Mouse (Mus musculus) hindbrain, embryonic 15.5 days (tissue): ENCODE data around the gene Rab6a. TPM values are rescaled to one million over a fixed set of nuclear protein-coding genes. Genes with fewer than 3 reads are reported as not detected.

Source experiments
- ATAC-seq: fragments of 200-750 bp; cut with Nextera tagmentation; 2 replicates; pipeline ENCODE4 v1.8.0; 2017; ENCODE audit warnings: low read depth, moderate number of reproducible peaks, moderate TSS enrichment; ENCODE audit not compliant: low FRiP score
- H3K27ac ChIP-seq: fragments of 300-500 bp; sonication (generic); replicated peaks from 2 replicates; pipeline ENCODE4 v1.5.1; 2015; ENCODE audit warnings: mild to moderate bottlenecking, inconsistent platforms
- H3K27me3 ChIP-seq: fragments of 300-500 bp; sonication (generic); 2 replicates; pipeline ENCODE4 v1.6.1; 2015; ENCODE audit warnings: control low read depth, inconsistent platforms
- H3K36me3 ChIP-seq: fragments of 300-500 bp; sonication (generic); 2 replicates; pipeline ENCODE4 v1.6.1; 2015; ENCODE audit warnings: control low read depth, inconsistent platforms
- H3K4me1 ChIP-seq: fragments of 300-500 bp; sonication (generic); replicated peaks from 2 replicates; pipeline ENCODE4 v1.6.1; 2015; ENCODE audit warnings: control low read depth, inconsistent platforms
- H3K4me2 ChIP-seq: fragments of 300-500 bp; sonication (generic); 2 replicates; pipeline ENCODE4 v1.6.1; 2015; ENCODE audit warnings: moderate library complexity, mild to moderate bottlenecking, inconsistent platforms
- H3K4me3 ChIP-seq: fragments of 300-500 bp; sonication (generic); 2 replicates; pipeline ENCODE4 v1.5.1; 2015; ENCODE audit warnings: mild to moderate bottlenecking, inconsistent platforms
- H3K9ac ChIP-seq: fragments of 300-500 bp; sonication (generic); 2 replicates; pipeline ENCODE4 v1.6.1; 2015; ENCODE audit warnings: inconsistent platforms
- H3K9me3 ChIP-seq: fragments of 300-500 bp; sonication (generic); 2 replicates; pipeline ENCODE4 v1.6.1; 2016; ENCODE audit warnings: control low read depth, inconsistent platforms
- WGBS: fragments of 180-500 bp; shearing (Covaris S2); methylation state at CpG from one replicate; pipeline ENCODE4 v1.1.7; 2015; 5-methylcytosine and 5-hydroxymethylcytosine counted together
- polyA plus RNA-seq: library from polyadenylated mRNA; unstranded; fragments of >200 nt; fragmentation: Nextera tagmentation; extraction: Ambion mirVana; gene quantifications from 2 replicates; pipeline ENCODE4 v1.2.1, GENCODE M21; 2015

Gene Rab6a
- polyA plus RNA-seq, 1 experiment from 2014 or later: 283 TPM

- Histone ChIP-seq H3K4me1 (0 out of 2 replicates have a peak, but pooled peaks cover 3% of the 10 kb centered on the region), H3K27me3 (0 out of 2 replicates have a peak, but pooled peaks cover 2% of the 10 kb centered on the region), H3K36me3 (no peaks in the 10 kb centered on the region), H3K9me3 (no peaks in the 10 kb centered on the region), H3K27ac (no peak overlapping the region), H3K4me2 (peak overlapping the region; percentile 19; the same call in 1 of the 2 replicates), H3K9ac (no peak overlapping the region), H3K4me3 (no peak overlapping the region)
- 73% methylated on average over 1 of the region's 1 CpGs for WGBS
- no peak for ATAC-seq
These were observed 17.4 kb upstream of the Rab6a start for GRCm38 (mm10) chr7:100589816-100590215.

GRCm38 (mm10) chr7:100590504-100590844 lies 16.7 kb upstream of the Rab6a start:
- Histone ChIP-seq H3K4me1 (0 out of 2 replicates have a peak, but pooled peaks cover 3% of the 10 kb centered on the region), H3K4me3 (peak overlapping the region; percentile 46), H3K9ac (peak overlapping the region; percentile 67), H3K4me2 (peak overlapping the region; percentile 64), H3K27me3 (0 out of 2 replicates have a peak, but pooled peaks cover 2% of the 10 kb centered on the region), H3K9me3 (no peaks in the 10 kb centered on the region), H3K36me3 (no peaks in the 10 kb centered on the region), H3K27ac (peak overlapping the region; percentile 88)
- ATAC-seq: no peak
- 44% methylated on average over 7 of the region's 7 CpGs for WGBS

GRCm38 (mm10) chr7:100590845-100591521 lies 16.2 kb upstream of the Rab6a start:
- Histone ChIP-seq H3K27ac (peak overlapping the region; percentile 88), H3K27me3 (0 out of 2 replicates have a peak, but pooled peaks cover under 1% of the 10 kb centered on the region), H3K9me3 (no peaks in the 10 kb centered on the region), H3K36me3 (no peaks in the 10 kb centered on the region), H3K4me1 (0 out of 2 replicates have a peak, but pooled peaks cover 3% of the 10 kb centered on the region), H3K4me3 (peak overlapping the region; percentile 46), H3K4me2 (peak overlapping the region; percentile 64), H3K9ac (peak overlapping the region; percentile 67)
- WGBS: under 1% methylated on average over 20 of the region's 20 CpGs
- ATAC-seq: peak; percentile 97

- Histone ChIP-seq H3K4me1 (0 out of 2 replicates have a peak, but pooled peaks cover 3% of the 10 kb centered on the region), H3K27ac (peak overlapping the region; percentile 88), H3K9ac (peak overlapping the region; percentile 67; the same call in 1 of the 2 replicates), H3K4me3 (peak overlapping the region; percentile 46), H3K27me3 (no peaks in the 10 kb centered on the region), H3K9me3 (no peaks in the 10 kb centered on the region), H3K36me3 (no peaks in the 10 kb centered on the region), H3K4me2 (peak overlapping the region; percentile 64)
- peak; percentile 28; the same call in 1 of the 2 replicates for ATAC-seq
- 5% methylated on average over 2 of the region's 2 CpGs for WGBS
These were observed 15.7 kb upstream of the Rab6a start for GRCm38 (mm10) chr7:100591522-100591852.

GRCm38 (mm10) chr7:100593349-100593748 lies 13.9 kb upstream of the Rab6a start:
- no peak overlapping the region for H3K9ac ChIP-seq
- H3K36me3 ChIP-seq: no peaks in the 10 kb centered on the region
- no peak overlapping the region for H3K27ac ChIP-seq
- H3K4me3 ChIP-seq: no peak overlapping the region
- ATAC-seq: no peak
- no peaks in the 10 kb centered on the region for H3K27me3 ChIP-seq
- 0 out of 2 replicates have a peak, but pooled peaks cover 3% of the 10 kb centered on the region for H3K4me1 ChIP-seq
- no peak overlapping the region for H3K4me2 ChIP-seq
- no peaks in the 10 kb centered on the region for H3K9me3 ChIP-seq

- no peaks in the 10 kb centered on the region for H3K4me1 ChIP-seq
- H3K36me3 ChIP-seq: no peaks in the 10 kb centered on the region
- H3K27me3 ChIP-seq: 0 out of 2 replicates have a peak, but pooled peaks cover 5% of the 10 kb centered on the region
- no peak overlapping the region for H3K9ac ChIP-seq
- H3K27ac ChIP-seq: no peak overlapping the region
- H3K9me3 ChIP-seq: no peaks in the 10 kb centered on the region
- WGBS: 88% methylated on average over 5 of the region's 5 CpGs
- H3K4me2 ChIP-seq: no peak overlapping the region
- ATAC-seq: no peak
- H3K4me3 ChIP-seq: no peak overlapping the region
These were observed 7.0 kb upstream of the Rab6a start for GRCm38 (mm10) chr7:100600211-100600610.

DNA sequence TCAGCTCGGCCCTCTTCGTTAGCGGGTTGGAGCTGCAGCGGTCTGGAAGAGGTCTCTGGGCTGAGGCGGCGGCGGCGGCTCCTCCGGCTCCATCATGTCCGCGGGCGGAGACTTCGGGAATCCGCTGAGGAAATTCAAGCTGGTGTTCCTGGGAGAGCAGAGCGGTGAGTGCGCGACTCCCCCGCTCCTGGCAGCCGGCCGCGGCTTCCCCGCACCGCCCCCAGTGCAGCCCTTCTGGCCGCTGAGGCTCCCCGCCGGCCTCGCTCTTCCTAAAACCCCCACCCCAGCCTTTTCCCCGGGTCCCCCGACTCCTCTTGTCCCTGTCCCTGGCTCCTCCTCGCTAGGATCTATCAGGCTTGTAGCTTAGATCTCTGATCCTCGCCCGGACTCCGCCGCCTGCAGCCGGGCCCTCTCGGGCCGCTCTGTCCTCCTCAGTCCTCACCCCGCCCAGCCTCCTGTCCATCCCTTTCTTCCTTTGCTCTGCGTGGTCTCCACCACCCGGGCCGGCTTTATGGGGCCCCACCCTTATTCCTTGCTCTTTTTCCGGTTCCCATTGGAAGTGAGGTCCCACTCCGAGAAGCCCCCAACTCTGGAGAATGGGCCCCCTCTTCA lies 1.0 kb downstream of the Rab6a start, which contains the start of gene Mrpl48:
TSS of gene Mrpl48 (minus strand) at position 172 of the 612 bp plus-strand sequence.
- H3K4me2 ChIP-seq: peak within 1 kb of the TSS; percentile 70
- H3K4me3 ChIP-seq: peak within 1 kb of the TSS; percentile 84
- 0 out of 2 replicates have a peak, but pooled peaks cover 5% of the 10 kb centered on the region for H3K27me3 ChIP-seq
- peak within 1 kb of the TSS; percentile 99 for H3K27ac ChIP-seq
- WGBS: 0% methylated on average over 42 of the region's 43 CpGs
- H3K36me3 ChIP-seq: no peaks in the 10 kb centered on the region
- H3K9me3 ChIP-seq: no peaks in the 10 kb centered on the region
- peak; percentile 8; the same call in 1 of the 2 replicates for ATAC-seq
- peaks cover 23% of the 10 kb centered on the region for H3K4me1 ChIP-seq
- peak within 1 kb of the TSS; percentile 99 for H3K9ac ChIP-seq

DNA sequence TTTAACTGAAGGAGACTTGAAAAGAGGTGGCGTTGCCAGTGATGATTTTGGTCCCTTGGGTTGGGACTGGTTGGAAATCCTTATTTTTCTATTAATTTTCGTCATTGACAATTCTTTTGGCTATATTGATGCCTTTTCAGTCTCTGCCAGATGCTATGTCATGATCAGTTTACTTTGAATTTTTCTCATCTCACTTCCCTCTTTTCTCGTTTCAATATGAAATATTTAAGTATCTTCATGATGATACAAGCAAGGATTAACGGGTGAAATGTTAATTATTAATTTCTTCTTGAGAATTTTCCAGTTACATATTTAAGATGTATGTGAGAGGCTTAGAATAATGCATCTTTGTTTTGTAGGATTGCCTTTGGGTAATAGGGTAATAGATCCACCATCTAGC lies 1.7 kb downstream of the Rab6a start:
- peak overlapping the region; percentile 65 for H3K4me2 ChIP-seq
- no peaks in the 10 kb centered on the region for H3K9me3 ChIP-seq
- H3K4me1 ChIP-seq: peaks cover 23% of the 10 kb centered on the region
- peak overlapping the region; percentile 84 for H3K4me3 ChIP-seq
- 14% methylated on average over 4 of the region's 4 CpGs for WGBS
- no peaks in the 10 kb centered on the region for H3K36me3 ChIP-seq
- no peak for ATAC-seq
- 0 out of 2 replicates have a peak, but pooled peaks cover 5% of the 10 kb centered on the region for H3K27me3 ChIP-seq
- H3K27ac ChIP-seq: peak overlapping the region; percentile 99
- H3K9ac ChIP-seq: peak overlapping the region; percentile 99

DNA sequence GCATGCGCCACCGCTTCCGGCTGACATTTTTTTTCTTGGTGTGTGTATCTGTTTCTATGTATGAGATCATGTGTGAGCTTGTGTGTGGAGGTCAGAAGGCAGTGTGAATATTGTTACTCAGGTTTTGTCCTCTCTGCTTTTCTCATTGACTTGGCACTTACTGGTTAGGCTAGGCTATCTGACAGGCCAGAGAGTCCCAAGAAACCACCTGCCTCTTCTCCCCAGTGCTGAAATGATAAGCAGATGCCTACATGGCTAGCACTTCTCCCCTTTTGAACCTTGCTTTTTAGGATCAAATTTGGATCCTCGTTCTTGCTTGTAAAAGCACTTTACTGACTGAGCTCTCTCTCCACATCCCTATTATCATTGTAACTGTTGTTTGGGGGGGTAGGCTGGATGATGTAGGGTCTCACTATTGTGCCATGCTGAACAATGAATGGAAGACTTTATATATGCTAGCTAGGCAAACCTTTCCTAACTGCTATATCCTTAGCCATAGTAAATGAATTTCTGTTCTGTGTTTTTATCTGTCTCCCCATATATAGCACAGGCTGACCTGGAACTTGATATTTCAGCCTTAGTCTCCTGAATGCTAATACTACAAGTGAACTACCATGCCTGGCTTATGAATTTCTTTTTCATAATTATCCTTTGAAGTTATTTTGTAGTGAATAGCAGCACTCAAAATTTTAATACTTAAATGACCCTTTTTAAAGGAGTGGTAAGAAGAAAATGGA lies 9.1 kb downstream of the Rab6a start:
- H3K36me3 ChIP-seq: no peaks in the 10 kb centered on the region
- 0 out of 2 replicates have a peak, but pooled peaks cover 3% of the 10 kb centered on the region for H3K4me1 ChIP-seq
- H3K27me3 ChIP-seq: no peaks in the 10 kb centered on the region
- H3K27ac ChIP-seq: no peak overlapping the region
- H3K9me3 ChIP-seq: no peaks in the 10 kb centered on the region
- no peak overlapping the region for H3K4me2 ChIP-seq
- ATAC-seq: no peak
- H3K9ac ChIP-seq: no peak overlapping the region
- 94% methylated on average over 4 of the region's 4 CpGs for WGBS
- H3K4me3 ChIP-seq: no peak overlapping the region

DNA sequence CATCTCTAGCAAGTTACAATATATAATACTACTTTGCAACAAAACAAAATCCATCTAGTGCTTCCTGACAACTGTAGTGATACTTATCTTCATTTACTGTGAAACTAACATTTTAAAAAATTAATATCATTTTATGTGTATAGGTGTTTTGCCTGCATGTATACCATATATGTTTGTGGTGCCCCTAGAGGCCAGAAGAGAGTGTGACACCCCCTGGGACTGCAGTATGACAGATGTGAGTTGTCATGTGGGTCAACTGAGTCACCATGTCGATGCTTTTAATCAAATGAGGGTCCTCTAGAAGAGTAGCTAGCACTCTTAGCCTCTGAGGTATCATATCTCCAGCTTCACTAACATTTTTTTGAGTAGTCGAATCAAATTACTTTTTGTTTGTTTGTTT lies 15.1 kb downstream of the Rab6a start:
- H3K4me2 ChIP-seq: no peak overlapping the region
- no peak for ATAC-seq
- H3K9me3 ChIP-seq: no peaks in the 10 kb centered on the region
- H3K27me3 ChIP-seq: no peaks in the 10 kb centered on the region
- WGBS: 81% methylated on average over 2 of the region's 2 CpGs
- H3K4me3 ChIP-seq: no peak overlapping the region
- 0 out of 2 replicates have a peak, but pooled peaks cover 3% of the 10 kb centered on the region for H3K36me3 ChIP-seq
- H3K4me1 ChIP-seq: no peaks in the 10 kb centered on the region; the same call in 1 of the 2 replicates
- no peak overlapping the region for H3K9ac ChIP-seq
- no peak overlapping the region for H3K27ac ChIP-seq

DNA sequence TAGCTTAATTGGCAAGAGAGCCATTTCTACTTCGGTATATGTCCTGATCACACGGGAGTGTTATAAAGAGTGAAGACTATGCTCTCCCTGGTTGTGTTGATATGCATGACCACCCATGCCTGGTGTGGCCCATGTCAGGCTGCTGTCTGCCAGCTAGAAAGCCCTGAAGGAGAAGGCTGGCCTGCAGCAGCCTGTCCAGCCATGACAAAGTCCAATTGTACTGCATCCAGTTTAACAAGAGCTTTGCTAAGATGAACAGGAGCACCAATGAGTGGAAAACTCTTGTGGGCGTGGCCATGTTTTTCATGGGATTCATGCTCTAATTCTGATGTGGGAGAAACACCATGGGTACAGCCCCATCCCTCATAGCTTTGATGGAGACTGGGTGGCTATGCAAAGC lies 17.3 kb downstream of the Rab6a start:
- H3K9ac ChIP-seq: no peak overlapping the region

DNA sequence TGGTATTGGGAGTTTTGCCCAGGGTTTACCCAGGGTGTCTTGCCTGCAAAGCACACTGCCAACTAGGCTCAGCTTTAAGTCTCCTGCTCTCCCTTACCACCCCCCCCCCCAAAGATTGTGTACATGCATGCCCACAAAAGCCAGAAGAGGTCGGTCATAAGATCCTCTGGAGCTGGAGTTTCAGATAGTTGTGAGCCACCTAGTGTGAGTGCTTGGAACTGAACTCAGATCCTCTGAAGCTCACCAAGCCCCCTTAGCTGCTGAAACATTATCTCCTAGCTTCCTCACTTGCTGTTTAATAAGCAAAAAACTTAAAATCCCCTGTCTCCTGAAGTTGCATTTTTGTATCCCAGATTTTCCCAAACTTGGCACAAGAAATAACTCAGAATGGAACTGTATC lies 30.4 kb downstream of the Rab6a start:
- Histone ChIP-seq H3K4me3 (no peak overlapping the region), H3K27me3 (no peaks in the 10 kb centered on the region), H3K4me2 (no peak overlapping the region), H3K9me3 (no peaks in the 10 kb centered on the region), H3K4me1 (no peaks in the 10 kb centered on the region), H3K36me3 (peaks cover 20% of the 10 kb centered on the region), H3K27ac (no peak overlapping the region), H3K9ac (no peak overlapping the region)
- ATAC-seq: no peak
- 0% methylated on average over 1 of the region's 1 CpGs for WGBS

More for the DNA sequence above, 17.3 kb downstream of the Rab6a start:
- Histone ChIP-seq H3K4me3 (no peak overlapping the region), H3K4me1 (no peaks in the 10 kb centered on the region; the same call in 1 of the 2 replicates), H3K27me3 (no peaks in the 10 kb centered on the region), H3K9me3 (no peaks in the 10 kb centered on the region), H3K27ac (no peak overlapping the region), H3K36me3 (peaks cover 10% of the 10 kb centered on the region), H3K4me2 (no peak overlapping the region)
- ATAC-seq: no peak
- WGBS: 61% methylated on average over 3 of the region's 3 CpGs
